Mouse (Mus musculus): Measurements from ENCODE around the gene Olfr551.

- TF ChIP-seq POLR2A (IDR thresholded peaks at IDR 0.05; ENCODE audit: extremely low read depth, insufficient read depth, low read length) (no peak), CTCF (IDR thresholded peaks at IDR 0.05; ENCODE audit: low read depth, low read length) (no peak)
These were observed 18.4 kb downstream of the Olfr551 start for GRCm38 (mm10) chr7:102573174-102573830.
